Mouse (Mus musculus) olfactory bulb, adult 2 months (tissue): ENCODE measurements around the gene Prg4. TPM values are rescaled to one million over a fixed set of nuclear protein-coding genes. Genes with fewer than 3 reads are reported as not detected.

ENCODE experiments used
- H3K27ac ChIP-seq: fragments of 200-500 bp; 2 replicates; pipeline ENCODE4 v1.5.1; 2012; ENCODE audit warnings: low read depth, low read length; ENCODE audit not compliant: insufficient read depth
- H3K4me1 ChIP-seq: fragments of 200-500 bp; 2 replicates; pipeline ENCODE4 v1.6.1; 2012; ENCODE audit warnings: low read length; ENCODE audit not compliant: control insufficient read depth, insufficient read depth
- H3K4me3 ChIP-seq: fragments of 200-500 bp; 2 replicates; pipeline ENCODE4 v1.5.1; 2012; ENCODE audit warnings: mild to moderate bottlenecking, low read depth, low read length, moderate library complexity; ENCODE audit not compliant: insufficient read depth
- CTCF ChIP-seq: fragments of 200-500 bp; IDR thresholded peaks from 2 replicates; pipeline ENCODE4 v1.5.1; 2012; ENCODE audit warnings: low read depth, mild to moderate bottlenecking, low read length, moderate library complexity; ENCODE audit not compliant: insufficient read depth
- POLR2A ChIP-seq: fragments of 200-500 bp; IDR thresholded peaks from 2 replicates; pipeline ENCODE4 v1.6.1; 2012; ENCODE audit warnings: mild to moderate bottlenecking, low read depth, low read length, moderate library complexity; ENCODE audit not compliant: insufficient read depth
- WGBS: fragments of 180-500 bp; shearing (Covaris S2); methylation state at CpG from one replicate; pipeline ENCODE4 v1.1.7; 2018; 5-methylcytosine and 5-hydroxymethylcytosine counted together
- polyA plus RNA-seq: library from polyadenylated mRNA; stranded (reverse); fragments of >200 nt; gene quantifications from 2 replicates; pipeline ENCODE4 v1.2.4, GENCODE M21; 2012; ENCODE audit warnings: low replicate concordance; ENCODE audit not compliant: missing spikeins, insufficient read depth, insufficient read length

Prg4 gene
- polyA plus RNA-seq, 1 experiment: not detected

DNA sequence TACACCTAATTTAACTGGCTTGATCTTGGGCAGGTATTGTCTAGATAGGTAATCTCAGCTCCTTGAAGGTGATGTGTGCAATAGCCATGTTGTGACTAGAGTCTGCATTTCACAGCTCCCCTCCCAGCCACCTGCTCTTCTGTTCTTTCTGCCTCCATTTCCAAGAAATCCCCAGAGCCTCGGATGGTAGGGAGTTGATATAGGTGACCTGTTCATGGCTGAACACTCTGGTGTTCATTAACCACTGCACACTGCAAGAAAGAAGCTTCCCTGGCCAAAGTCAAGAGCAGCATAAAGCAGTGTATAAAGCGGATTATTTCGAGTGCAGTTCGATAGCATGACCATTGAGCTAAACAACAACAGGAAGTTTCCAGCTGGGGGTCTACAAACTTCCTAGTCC lies 47.5 kb downstream of the Prg4 start:
- Histone ChIP-seq H3K27ac (no peak overlapping the region), H3K4me1 (no peaks in the 10 kb centered on the region), H3K4me3 (no peak overlapping the region)
- TF ChIP-seq POLR2A (no peak), CTCF (no peak)
- 90% methylated on average over 4 of the region's 4 CpGs for WGBS

DNA sequence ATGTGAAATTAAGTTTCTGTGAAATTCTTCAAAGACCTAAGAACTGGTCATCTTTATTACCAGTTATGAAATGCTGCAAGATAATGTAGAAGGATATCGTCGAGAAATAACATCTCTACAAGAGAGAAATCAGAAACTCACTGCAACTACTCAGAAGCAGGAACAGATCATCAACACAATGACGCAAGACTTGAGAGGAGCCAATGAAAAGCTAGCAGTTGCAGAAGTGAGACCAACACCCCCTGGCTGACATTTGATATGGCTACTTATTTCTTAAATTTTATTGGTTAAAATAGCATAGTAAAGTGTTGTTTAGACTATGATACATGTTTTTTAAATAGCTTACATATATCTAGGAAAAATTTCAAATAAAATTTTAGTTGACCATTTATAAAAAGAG lies 50.0 kb downstream of the Prg4 start:
- 97% methylated on average over 3 of the region's 3 CpGs for WGBS
- H3K27ac ChIP-seq: no peak overlapping the region
- H3K4me1 ChIP-seq: no peaks in the 10 kb centered on the region
- no peak overlapping the region for H3K4me3 ChIP-seq
- TF ChIP-seq POLR2A (no peak), CTCF (no peak)

DNA sequence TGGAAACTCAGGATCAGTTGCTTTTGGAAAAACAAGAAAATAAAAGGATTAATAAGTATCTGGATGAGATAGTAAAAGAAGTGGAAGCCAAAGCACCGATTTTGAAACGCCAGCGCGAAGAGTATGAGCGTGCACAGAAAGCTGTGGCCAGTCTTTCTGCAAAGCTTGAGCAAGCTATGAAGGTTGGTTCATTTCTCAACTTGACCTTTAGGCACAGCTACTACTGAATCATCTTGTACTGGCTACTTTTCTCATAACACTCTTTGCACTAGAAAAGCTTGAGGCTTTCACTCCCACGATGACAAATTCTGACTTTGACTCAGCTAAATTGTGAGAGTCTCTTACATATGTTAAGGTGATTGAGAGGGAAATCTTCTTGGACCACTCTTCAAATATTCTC lies 56.0 kb downstream of the Prg4 start:
- WGBS: 95% methylated on average over 6 of the region's 6 CpGs
- Histone ChIP-seq H3K4me3 (no peak overlapping the region), H3K27ac (no peak overlapping the region), H3K4me1 (no peaks in the 10 kb centered on the region)
- no peak for TF ChIP-seq CTCF
- TF ChIP-seq POLR2A: no peak

DNA sequence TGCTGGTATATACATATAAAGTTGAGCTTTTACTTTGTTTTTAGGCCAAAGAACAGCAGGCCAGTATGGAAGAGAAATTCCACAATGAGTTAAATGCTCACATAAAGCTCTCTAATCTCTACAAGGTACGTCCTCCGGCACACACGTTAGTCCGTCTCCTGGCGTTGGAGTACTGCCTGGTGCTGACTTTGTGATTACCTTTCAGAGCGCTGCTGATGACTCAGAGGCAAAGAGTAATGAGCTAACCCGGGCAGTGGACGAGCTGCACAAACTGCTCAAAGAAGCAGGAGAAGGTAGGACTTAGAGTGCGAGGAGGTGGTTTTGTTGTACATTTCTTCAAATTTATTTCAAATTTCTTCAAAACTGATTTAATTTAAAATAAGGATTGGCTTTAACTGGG lies 58.7 kb downstream of the Prg4 start:
- H3K27ac ChIP-seq: no peak overlapping the region
- 85% methylated on average over 9 of the region's 9 CpGs for WGBS
- H3K4me3 ChIP-seq: no peak overlapping the region
- H3K4me1 ChIP-seq: no peaks in the 10 kb centered on the region
- no peak for TF ChIP-seq POLR2A
- no peak for TF ChIP-seq CTCF

DNA sequence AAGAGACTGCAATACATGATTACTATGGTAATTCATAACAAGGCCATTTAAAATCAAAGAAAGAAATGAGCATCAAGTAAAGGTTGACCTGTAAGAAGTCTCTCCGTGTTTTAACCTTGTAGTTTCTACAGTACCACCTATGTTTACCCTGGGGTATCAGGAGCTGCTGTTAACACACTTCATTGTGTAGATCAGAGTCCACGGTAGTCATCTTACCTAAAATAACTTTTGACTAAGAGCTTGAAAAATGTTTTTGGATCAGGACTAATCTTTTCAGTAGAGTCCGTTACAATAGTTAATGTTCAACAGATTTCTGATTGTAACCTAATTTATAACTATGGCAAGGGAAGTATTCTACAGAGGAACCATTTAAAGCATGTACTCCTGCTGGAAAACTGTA lies 61.4 kb downstream of the Prg4 start:
- H3K4me3 ChIP-seq: no peak overlapping the region
- no peak for TF ChIP-seq CTCF
- TF ChIP-seq POLR2A: no peak
- H3K27ac ChIP-seq: no peak overlapping the region
- no peaks in the 10 kb centered on the region for H3K4me1 ChIP-seq
- WGBS: 88% methylated on average over 3 of the region's 3 CpGs

DNA sequence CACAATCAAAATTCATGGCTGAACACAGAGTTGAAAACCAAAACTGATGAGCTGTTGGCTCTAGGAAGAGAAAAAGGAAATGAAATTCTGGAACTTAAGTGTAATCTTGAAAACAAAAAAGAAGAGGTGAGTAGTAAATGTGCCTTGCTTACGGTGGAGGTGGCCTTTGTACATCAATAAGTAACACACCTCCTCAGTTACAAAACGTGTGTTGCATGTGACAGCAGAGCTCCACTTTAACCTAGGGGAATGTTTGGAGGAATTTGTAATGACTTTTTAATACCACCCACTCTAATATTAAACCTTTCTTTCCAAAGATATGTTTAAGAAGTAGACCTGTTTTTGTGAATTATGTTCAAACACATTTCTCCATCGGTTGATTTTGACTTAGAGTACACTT lies 62.1 kb downstream of the Prg4 start:
- TF ChIP-seq POLR2A (no peak), CTCF (no peak)
- Histone ChIP-seq H3K4me3 (no peak overlapping the region), H3K4me1 (no peaks in the 10 kb centered on the region), H3K27ac (no peak overlapping the region)
- WGBS: 86% methylated on average over 3 of the region's 3 CpGs

Other genes with a start within 250 kb of the Prg4 start
- gene Pdc, start 146.7 kb downstream of the Prg4 start, polyA plus RNA-seq: not detected in 2 replicates
- gene Tpr, start 73.3 kb downstream of the Prg4 start, polyA plus RNA-seq: 192 TPM in 1 of 2 replicates, not detected in the other
- not detected in 2 replicates for gene Odr4, start 73.1 kb downstream of the Prg4 start, polyA plus RNA-seq